Mouse (Mus musculus) forebrain, embryonic 11.5 days (tissue): Measurements from ENCODE around the gene Slc22a4. TPM values are rescaled to one million over a fixed set of nuclear protein-coding genes. Genes with fewer than 3 reads are reported as not detected.
A peak's percentile ranks its signal among the peaks of the same experiment; 100 is the strongest.
"Not testable (repeated sequence)": the region's sequence is repeated elsewhere in the genome, so short reads cannot be mapped to it uniquely, and the experiment has no call there.

Source experiments
- ATAC-seq: fragments of 200-750 bp; cut with Nextera tagmentation; replicated peaks from 2 replicates; pipeline ENCODE4 v1.8.0; 2017; ENCODE audit warnings: moderate TSS enrichment; ENCODE audit not compliant: low FRiP score
- DNase-seq: peaks from one replicate; pipeline ENCODE4 v3.0.0-alpha.2; 2017; ENCODE audit warnings: low spot score
- H3K27ac ChIP-seq: fragments of 300-500 bp; sonication (generic); 2 replicates; pipeline ENCODE4 v1.5.1; 2014; ENCODE audit warnings: low read depth, low read length
- H3K27me3 ChIP-seq: fragments of 300-500 bp; sonication (generic); 2 replicates; pipeline ENCODE4 v1.6.1; 2014; ENCODE audit warnings: mild to moderate bottlenecking, low read length, mixed read lengths; ENCODE audit not compliant: control insufficient read depth, insufficient read depth
- H3K36me3 ChIP-seq: fragments of 300-500 bp; sonication (generic); 2 replicates; pipeline ENCODE4 v1.6.1; 2014; ENCODE audit warnings: mild to moderate bottlenecking, low read length, moderate library complexity, mixed read lengths; ENCODE audit not compliant: control insufficient read depth, insufficient read depth
- H3K4me1 ChIP-seq: fragments of 300-500 bp; sonication (generic); replicated peaks from 2 replicates; pipeline ENCODE4 v1.6.1; 2014; ENCODE audit warnings: low read length, mixed read lengths; ENCODE audit not compliant: control insufficient read depth, insufficient read depth
- H3K4me2 ChIP-seq: fragments of 300-500 bp; sonication (generic); 2 replicates; pipeline ENCODE4 v1.6.1; 2014; ENCODE audit warnings: low read depth, mild to moderate bottlenecking, low read length, moderate library complexity, mixed read lengths; ENCODE audit not compliant: severe bottlenecking
- H3K4me3 ChIP-seq: fragments of 300-500 bp; sonication (generic); 2 replicates; pipeline ENCODE4 v1.5.1; 2014; ENCODE audit warnings: low read depth, low read length
- H3K9ac ChIP-seq: fragments of 300-500 bp; sonication (generic); 2 replicates; pipeline ENCODE4 v1.6.1; 2014; ENCODE audit warnings: low read length
- H3K9me3 ChIP-seq: fragments of 300-500 bp; sonication (generic); 2 replicates; pipeline ENCODE4 v1.6.1; 2016; ENCODE audit warnings: low read length, mixed read lengths; ENCODE audit not compliant: control insufficient read depth
- WGBS: fragments of 180-500 bp; shearing (Covaris S2); extraction: QIAGEN DNeasy Blood & Tissue Kit; methylation state at CpG from one replicate; pipeline ENCODE4 v1.1.7; 2014; 5-methylcytosine and 5-hydroxymethylcytosine counted together
- polyA plus RNA-seq: library from polyadenylated mRNA; unstranded; fragments of >200 nt; fragmentation: Nextera tagmentation; extraction: Ambion mirVana; gene quantifications from 2 replicates; pipeline ENCODE4 v1.2.1, GENCODE M21; 2014

Gene Slc22a4
- polyA plus RNA-seq, 1 experiment from 2014 or later: 1.8 TPM

GRCm38 (mm10) chr11:54018893-54019732 lies 8.8 kb downstream of the Slc22a4 start:
- DNase-seq (no peak), ATAC-seq (no peak)
- 89% methylated on average over 3 of the region's 3 CpGs for WGBS

GRCm38 (mm10) chr11:54017596-54017995 lies 10.3 kb downstream of the Slc22a4 start:
- Histone ChIP-seq H3K27ac (no peak overlapping the region), H3K9ac (no peak overlapping the region), H3K9me3 (no peaks in the 10 kb centered on the region), H3K4me3 (no peak overlapping the region), H3K4me2 (no peak overlapping the region), H3K36me3 (no peaks in the 10 kb centered on the region), H3K4me1 (no peaks in the 10 kb centered on the region), H3K27me3 (no peaks in the 10 kb centered on the region)
- 85% methylated on average over 4 of the region's 4 CpGs for WGBS
- ATAC-seq (no peak), DNase-seq (peak; percentile 25)

More at GRCm38 (mm10) chr11:54018893-54019732, 8.8 kb downstream of the Slc22a4 start:
- no peak overlapping the region for H3K4me3 ChIP-seq
- H3K9ac ChIP-seq: no peak overlapping the region
- no peaks in the 10 kb centered on the region for H3K27me3 ChIP-seq
- no peaks in the 10 kb centered on the region for H3K36me3 ChIP-seq
- H3K9me3 ChIP-seq: no peaks in the 10 kb centered on the region
- H3K4me2 ChIP-seq: no peak overlapping the region
- H3K27ac ChIP-seq: no peak overlapping the region
- no peaks in the 10 kb centered on the region for H3K4me1 ChIP-seq

DNA sequence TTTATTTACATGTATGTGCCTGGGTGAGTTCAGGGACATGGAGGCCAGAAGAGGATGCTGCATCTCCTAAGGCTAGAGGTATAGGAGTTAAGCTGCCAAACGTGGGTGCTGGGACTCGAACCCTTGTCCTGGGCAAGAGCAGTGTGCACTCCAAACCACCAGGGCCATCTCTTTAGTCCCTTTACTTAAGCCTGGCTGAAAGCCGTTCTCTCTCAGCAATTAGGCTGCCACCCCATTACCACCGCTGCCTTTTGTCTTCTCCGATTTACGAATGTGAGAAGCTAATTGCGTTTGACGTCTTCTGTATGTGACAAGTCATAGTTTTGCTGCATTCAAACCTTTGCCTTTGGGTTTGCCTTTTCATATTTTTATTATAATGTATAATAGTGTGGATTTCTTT lies 11.8 kb downstream of the Slc22a4 start:
- DNase-seq (no peak), ATAC-seq (no peak)
- Histone ChIP-seq H3K4me3 (no peak overlapping the region), H3K36me3 (no peaks in the 10 kb centered on the region), H3K4me2 (no peak overlapping the region), H3K9ac (no peak overlapping the region), H3K4me1 (no peaks in the 10 kb centered on the region), H3K27me3 (no peaks in the 10 kb centered on the region), H3K9me3 (no peaks in the 10 kb centered on the region), H3K27ac (no peak overlapping the region)
- WGBS: 61% methylated on average over 8 of the region's 8 CpGs

- WGBS: 90% methylated on average over 5 of the region's 5 CpGs
- no peak for DNase-seq
Observed at GRCm38 (mm10) chr11:54012961-54013360, 14.9 kb downstream of the Slc22a4 start.

DNA sequence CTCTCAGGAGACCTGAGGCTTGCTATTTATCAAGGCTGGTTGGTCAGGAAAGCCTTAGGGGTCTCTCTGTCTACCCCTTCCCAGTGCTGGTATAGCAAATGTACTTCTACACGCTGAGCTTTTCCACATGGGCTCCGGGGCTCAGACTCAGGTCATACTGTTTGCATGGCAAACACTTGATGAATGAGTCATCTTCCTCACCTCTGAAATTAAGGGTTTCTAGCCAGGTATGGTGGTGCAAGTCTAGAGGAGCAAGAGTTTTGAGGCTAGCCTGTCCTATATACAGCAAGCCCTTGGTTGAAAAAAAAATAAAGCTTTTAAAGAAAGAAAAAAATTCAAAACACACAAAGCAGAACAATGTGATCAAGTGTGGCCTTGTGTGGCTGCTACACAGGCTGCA lies 16.6 kb downstream of the Slc22a4 start:
- Histone ChIP-seq H3K4me1 (no peaks in the 10 kb centered on the region), H3K9me3 (no peaks in the 10 kb centered on the region), H3K27me3 (no peaks in the 10 kb centered on the region), H3K36me3 (no peaks in the 10 kb centered on the region), H3K27ac (no peak overlapping the region), H3K9ac (no peak overlapping the region), H3K4me3 (no peak overlapping the region), H3K4me2 (no peak overlapping the region)
- 95% methylated on average over 2 of the region's 2 CpGs for WGBS
- no peak for DNase-seq
- ATAC-seq: no peak

More at GRCm38 (mm10) chr11:54012961-54013360, 14.9 kb downstream of the Slc22a4 start:
- Histone ChIP-seq H3K4me2 (no peak overlapping the region), H3K4me1 (no peaks in the 10 kb centered on the region), H3K9ac (no peak overlapping the region), H3K4me3 (no peak overlapping the region), H3K27me3 (no peaks in the 10 kb centered on the region), H3K9me3 (no peaks in the 10 kb centered on the region), H3K36me3 (no peaks in the 10 kb centered on the region), H3K27ac (no peak overlapping the region)
- ATAC-seq: no peak

- Histone ChIP-seq H3K36me3 (no peaks in the 10 kb centered on the region), H3K9ac (no peak overlapping the region), H3K4me2 (no peak overlapping the region), H3K4me3 (no peak overlapping the region), H3K27me3 (no peaks in the 10 kb centered on the region), H3K27ac (no peak overlapping the region), H3K9me3 (no peaks in the 10 kb centered on the region), H3K4me1 (no peaks in the 10 kb centered on the region)
- no peak for DNase-seq
- ATAC-seq: no peak
- 82% methylated on average over 10 of the region's 10 CpGs for WGBS
Observed at GRCm38 (mm10) chr11:54008416-54008920, 19.4 kb downstream of the Slc22a4 start.

DNA sequence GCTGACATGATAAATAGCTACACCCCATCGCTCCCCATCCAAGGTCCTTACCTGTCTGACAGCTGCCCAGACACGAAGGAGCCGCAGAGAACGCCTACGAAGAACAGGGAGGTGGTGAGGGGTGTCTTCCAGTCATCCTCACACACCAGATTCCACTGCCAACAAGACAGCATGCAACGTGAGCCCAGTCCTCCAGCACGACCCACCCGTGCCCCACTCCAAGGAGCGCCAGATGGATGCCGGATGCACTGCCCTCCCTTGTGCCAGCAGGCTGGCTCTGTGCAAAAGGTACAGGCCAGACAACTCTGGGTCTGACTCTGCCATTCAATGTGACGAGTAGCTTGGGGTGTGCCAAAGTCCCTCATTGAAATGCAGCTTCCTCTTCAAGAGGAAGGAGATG lies 20.2 kb downstream of the Slc22a4 start:
- H3K4me1 ChIP-seq: no peaks in the 10 kb centered on the region
- H3K4me3 ChIP-seq: no peak overlapping the region
- ATAC-seq (no peak), DNase-seq (no peak)
- 93% methylated on average over 11 of the region's 11 CpGs for WGBS
- no peaks in the 10 kb centered on the region for H3K36me3 ChIP-seq
- no peak overlapping the region for H3K4me2 ChIP-seq
- H3K27ac ChIP-seq: no peak overlapping the region
- no peaks in the 10 kb centered on the region for H3K27me3 ChIP-seq
- no peak overlapping the region for H3K9ac ChIP-seq
- H3K9me3 ChIP-seq: no peaks in the 10 kb centered on the region

DNA sequence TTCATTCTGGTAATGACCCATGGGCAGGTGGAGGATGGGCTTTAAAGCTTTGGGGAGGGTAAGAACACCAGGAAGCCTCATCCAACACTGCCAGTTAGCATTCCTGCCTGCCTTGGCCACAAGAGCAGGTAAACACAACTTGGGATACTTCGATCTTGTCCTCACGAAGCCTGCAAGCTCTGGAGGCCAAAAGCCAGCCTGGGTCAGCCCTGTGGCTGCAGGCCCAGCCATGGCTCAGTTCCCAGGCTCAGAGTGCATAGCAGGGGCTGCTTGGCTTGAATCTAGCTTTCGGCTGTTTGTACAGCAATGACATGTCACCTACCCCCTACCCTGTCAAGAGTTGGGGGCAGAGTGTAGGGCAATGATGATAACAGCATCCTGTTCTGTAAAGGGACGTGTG lies 21.0 kb downstream of the Slc22a4 start:
- Histone ChIP-seq H3K4me2 (no peak overlapping the region), H3K9ac (no peak overlapping the region), H3K27ac (no peak overlapping the region), H3K36me3 (no peaks in the 10 kb centered on the region), H3K4me3 (no peak overlapping the region), H3K4me1 (0 out of 2 replicates have a peak, but pooled peaks cover 2% of the 10 kb centered on the region), H3K27me3 (no peaks in the 10 kb centered on the region), H3K9me3 (no peaks in the 10 kb centered on the region)
- DNase-seq (no peak), ATAC-seq (no peak)
- WGBS: 88% methylated on average over 4 of the region's 4 CpGs

DNA sequence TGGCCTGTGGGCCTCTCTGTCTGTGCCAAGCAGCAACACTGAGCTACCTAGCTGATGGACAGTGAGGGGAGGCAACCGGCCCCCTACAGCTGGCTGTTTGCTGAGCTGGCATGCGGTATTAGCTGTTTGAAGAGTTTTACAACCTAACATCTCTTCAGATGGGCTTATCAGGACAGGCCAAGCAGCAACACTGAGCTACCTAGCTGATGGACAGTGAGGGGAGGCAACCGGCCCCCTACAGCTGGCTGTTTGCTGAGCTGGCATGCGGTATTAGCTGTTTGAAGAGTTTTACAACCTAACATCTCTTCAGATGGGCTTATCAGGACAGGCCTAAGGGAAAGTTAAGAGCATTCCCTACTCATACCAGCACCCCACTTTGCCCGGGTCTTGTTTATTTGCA lies 21.5 kb downstream of the Slc22a4 start:
- DNase-seq: not testable (repeated sequence)
- 78% methylated on average over 5 of the region's 5 CpGs for WGBS

More for the DNA sequence above, 21.5 kb downstream of the Slc22a4 start:
- H3K4me3 ChIP-seq, ATAC-seq, H3K9ac ChIP-seq, H3K36me3 ChIP-seq, H3K4me2 ChIP-seq, H3K27ac ChIP-seq, H3K9me3 ChIP-seq, H3K4me1 ChIP-seq, H3K27me3 ChIP-seq: not testable (repeated sequence)
